Mouse (Mus musculus) thymus, adult 2 months (tissue): Measurements from ENCODE around the gene Rbfox2.

Experiments
- CTCF ChIP-seq: fragments of 200-500 bp; IDR thresholded peaks from 2 replicates; pipeline ENCODE4 v1.5.1; 2012; ENCODE audit warnings: mild to moderate bottlenecking, control low read depth, low read length, moderate library complexity, borderline replicate concordance; ENCODE audit not compliant: control insufficient read depth, poor library complexity, insufficient read depth; ENCODE audit errors: extremely low read depth
- POLR2A ChIP-seq: fragments of 200-500 bp; IDR thresholded peaks from 2 replicates; pipeline ENCODE4 v1.6.1; 2012; ENCODE audit warnings: mild to moderate bottlenecking, low read length, control low read depth, moderate library complexity; ENCODE audit not compliant: control insufficient read depth, poor library complexity, insufficient read depth; ENCODE audit errors: extremely low read depth

DNA sequence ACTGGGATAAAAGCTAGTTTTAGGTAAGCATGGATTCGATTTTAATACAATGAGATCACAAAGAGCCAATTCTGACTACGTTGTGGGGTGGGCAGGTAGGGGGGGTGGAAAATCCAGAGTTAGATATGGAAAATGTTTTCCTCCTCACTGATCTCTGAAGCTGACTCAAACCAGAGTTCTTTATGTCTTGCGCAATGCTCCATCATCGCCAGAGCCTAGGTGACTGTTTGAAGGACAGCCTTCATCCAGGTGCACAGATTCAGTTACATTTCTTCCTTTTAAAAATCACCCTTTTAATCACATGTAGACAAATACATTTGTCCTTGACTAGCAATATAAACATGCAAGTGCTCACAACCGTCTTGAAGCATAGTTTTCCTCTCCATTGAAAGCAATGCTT lies 62.2 kb downstream of the Rbfox2 start:
- TF ChIP-seq CTCF (no peak), POLR2A (no peak)
